Mouse (Mus musculus) right cerebral cortex, postnatal 10 days (tissue): ENCODE results near the gene 6430531B16Rik.

Experiments
- DNase-seq, 2 experiments: peaks; one replicate each; pipeline ENCODE4 v3.0.0; 2021; ENCODE audit warnings: low spot score in 2 of 2

Gene 6430531B16Rik

DNA sequence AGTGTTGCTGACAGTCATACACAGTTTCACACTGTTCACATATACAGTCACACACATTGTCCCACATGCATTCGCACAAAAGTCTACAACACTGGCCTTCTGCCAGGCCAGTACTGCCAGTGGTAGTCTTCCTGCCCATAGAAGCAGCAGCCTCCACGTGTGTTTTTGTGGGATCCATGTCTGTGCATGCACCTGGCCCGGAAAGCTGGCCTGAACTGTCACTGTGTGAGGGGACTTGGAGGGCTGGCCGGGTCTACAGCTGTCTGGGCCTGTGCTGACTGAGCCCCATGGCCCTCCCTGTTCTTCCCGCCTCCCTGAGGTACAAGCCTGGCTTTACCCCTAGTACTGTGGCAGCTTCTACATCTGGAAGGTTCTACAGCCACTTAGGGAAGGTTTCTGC, 7.6 kb downstream of the 6430531B16Rik start:
- no peak for DNase-seq

GRCm38 (mm10) chr7:139970216-139970919, 8.2 kb downstream of the 6430531B16Rik start:
- no peak for DNase-seq

GRCm38 (mm10) chr7:139969348-139970130, 9.0 kb downstream of the 6430531B16Rik start:
- peak; percentile 88 to 90 for DNase-seq

DNA sequence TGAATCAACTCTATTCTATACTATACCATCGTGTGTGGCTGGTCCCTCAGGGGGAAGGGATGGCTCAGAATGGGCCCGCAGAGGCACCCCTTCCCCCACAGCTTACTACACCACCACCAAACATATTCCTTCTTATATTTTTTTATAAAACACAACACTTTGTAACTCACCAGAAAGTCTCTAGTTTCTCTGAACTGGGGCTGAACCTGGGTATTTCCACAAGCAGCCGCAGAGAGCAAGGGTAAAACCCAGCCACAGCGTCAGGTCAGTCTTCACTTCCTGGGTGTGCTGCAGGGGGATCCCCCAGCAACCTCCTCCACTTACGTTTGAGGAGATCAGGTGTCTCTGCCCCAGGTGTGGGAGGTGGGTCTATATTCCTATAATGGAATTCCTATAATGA, 10.1 kb downstream of the 6430531B16Rik start:
- DNase-seq = no peak

DNA sequence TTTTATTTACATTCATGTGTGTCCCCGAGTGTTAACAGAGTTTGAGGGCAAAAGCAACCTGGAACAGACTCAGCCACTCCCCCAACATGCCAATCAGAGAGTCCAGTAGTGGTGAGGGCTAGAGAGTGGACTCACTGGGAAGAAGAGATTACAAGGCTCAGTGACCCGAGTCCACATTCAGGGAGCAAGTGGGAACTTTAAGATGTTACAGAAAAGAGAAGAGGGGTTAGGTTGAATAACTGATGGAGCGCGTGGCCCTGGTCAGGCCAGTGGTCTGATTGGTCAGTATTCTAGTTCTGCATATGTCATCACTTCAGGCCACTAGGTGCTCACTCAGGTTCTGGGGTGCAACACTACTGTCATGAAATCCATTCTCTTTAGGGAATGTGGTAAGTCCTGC, 11.4 kb downstream of the 6430531B16Rik start:
- no peak for DNase-seq

DNA sequence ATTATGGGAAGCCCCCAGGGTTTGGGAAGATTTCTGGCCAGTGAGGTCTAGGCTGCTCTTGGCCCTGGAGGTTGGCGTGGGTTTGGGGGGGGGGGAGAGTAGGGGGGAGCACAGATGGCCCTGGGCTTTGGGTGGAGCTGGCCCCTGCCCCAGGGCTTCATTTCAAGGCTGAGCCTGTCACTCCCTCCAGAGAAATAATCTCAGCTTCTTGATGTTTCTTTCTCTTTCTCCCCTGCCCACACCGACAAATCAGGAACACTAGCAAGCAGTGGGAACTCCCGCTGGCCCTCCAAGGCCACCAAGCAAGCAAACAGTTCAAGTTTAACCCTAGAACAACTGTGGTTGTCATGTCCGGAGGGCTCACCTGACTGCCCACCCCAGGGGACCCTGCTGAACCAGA, 14.7 kb downstream of the 6430531B16Rik start:
- no peak for DNase-seq

- no peak for DNase-seq
Measured at GRCm38 (mm10) chr7:139961141-139961540, 17.4 kb downstream of the 6430531B16Rik start.

DNA sequence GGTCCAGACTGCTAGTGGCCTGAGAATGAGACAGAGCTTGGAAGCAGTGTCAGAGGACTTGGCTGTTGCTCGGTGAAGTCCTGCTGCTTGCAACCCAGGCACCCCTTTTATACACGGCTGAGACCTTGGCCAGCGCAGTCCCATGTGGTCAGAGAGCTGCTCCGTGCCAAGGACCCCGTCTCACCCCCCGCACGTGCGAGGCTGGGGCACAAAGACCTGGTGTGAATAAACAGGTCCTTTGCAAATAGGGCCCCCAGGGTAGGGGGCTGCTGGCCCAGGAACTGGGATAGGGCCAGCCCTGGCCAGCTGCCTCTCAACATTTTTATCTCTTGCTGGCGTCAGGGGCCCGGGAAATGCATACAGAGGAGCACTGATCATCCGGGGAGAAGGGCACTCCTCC, 20.6 kb downstream of the 6430531B16Rik start:
- DNase-seq = peak in 1 of 2 experiments; percentile 32

- no peak for DNase-seq
Measured at GRCm38 (mm10) chr7:139957437-139957836, 21.1 kb downstream of the 6430531B16Rik start.

- no peak for DNase-seq
Measured at GRCm38 (mm10) chr7:139956658-139957057, 21.9 kb downstream of the 6430531B16Rik start.

- DNase-seq = no peak
Measured at GRCm38 (mm10) chr7:139955505-139955904, 23.1 kb downstream of the 6430531B16Rik start.

DNA sequence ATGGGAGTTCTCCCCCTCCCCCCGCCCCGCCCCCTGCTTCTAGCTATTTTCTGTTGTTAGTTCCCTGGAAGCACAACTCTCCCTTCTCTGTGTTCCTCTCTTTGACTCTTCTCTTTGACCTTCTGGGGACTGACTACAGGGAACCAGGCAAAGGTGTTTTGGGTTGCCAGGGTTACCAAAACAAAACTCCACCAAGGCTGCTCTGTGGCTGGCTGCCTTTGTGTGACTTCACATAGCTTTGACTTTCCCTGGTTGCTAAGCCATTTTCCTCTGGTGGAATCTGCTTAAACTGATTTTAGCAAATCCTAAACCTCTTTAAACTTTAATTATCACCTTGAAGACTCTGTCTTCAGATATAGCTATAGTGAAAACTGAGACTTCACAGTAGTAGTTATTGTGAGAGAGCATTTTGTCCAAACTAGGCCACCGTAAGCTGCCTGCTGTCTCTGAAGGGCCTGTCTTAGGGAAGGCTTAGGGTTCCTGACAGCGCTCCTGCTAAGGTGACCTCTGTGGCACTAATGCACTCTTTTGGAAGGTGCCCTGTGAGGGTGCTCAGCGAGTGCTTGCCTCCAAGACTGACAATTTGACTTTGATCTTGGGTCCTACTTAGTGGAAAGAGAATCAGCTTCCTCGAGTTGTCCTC, 26.4 kb downstream of the 6430531B16Rik start:
- DNase-seq = no peak

- DNase-seq = no peak
Measured at GRCm38 (mm10) chr7:139951079-139951478, 27.5 kb downstream of the 6430531B16Rik start.

- no peak for DNase-seq
Measured at GRCm38 (mm10) chr7:139950283-139950971, 28.1 kb downstream of the 6430531B16Rik start.

DNA sequence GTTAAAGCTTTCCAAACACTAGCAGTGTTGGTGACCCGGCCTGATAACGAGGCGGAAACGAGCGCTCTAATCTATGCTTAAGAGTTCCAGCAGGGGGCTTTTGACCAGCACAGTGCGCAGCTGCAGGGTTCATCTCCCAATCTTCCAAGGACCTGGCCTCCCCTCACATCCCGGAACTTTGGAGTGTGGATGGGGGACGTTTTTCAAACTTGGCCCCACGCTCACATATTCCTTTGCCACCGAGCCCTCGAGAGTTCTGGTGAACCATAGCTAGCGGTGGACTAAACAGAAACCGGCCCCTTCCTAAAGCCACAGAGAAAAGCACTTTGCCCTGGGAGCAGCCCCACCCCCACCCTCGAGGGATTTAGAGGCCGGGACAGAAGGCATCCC, 28.7 kb downstream of the 6430531B16Rik start:
- DNase-seq = no peak

GRCm38 (mm10) chr7:139946032-139946431, 32.5 kb downstream of the 6430531B16Rik start:
- no peak for DNase-seq

DNA sequence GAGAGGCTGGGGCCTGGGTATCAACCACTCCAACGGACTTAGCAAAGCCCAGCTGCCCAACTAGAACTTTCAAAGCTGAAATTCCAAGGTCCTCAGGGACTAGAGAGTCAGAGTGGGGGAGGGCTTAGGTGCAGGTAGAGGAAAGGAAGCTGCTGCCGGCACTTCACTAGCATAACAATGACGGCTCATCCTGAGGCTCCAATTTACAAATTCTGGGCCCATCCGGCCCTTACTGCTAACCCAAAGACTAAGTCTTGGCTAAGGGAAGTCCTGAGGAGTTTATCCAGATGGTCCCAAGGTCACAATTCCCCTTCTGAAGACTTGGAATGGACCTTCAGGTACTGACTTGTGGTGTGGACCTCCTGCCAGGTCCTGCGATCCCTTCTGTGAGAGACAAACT, 33.0 kb downstream of the 6430531B16Rik start:
- no peak for DNase-seq

GRCm38 (mm10) chr7:139944291-139945240, 34.0 kb downstream of the 6430531B16Rik start:
- DNase-seq = no peak

DNA sequence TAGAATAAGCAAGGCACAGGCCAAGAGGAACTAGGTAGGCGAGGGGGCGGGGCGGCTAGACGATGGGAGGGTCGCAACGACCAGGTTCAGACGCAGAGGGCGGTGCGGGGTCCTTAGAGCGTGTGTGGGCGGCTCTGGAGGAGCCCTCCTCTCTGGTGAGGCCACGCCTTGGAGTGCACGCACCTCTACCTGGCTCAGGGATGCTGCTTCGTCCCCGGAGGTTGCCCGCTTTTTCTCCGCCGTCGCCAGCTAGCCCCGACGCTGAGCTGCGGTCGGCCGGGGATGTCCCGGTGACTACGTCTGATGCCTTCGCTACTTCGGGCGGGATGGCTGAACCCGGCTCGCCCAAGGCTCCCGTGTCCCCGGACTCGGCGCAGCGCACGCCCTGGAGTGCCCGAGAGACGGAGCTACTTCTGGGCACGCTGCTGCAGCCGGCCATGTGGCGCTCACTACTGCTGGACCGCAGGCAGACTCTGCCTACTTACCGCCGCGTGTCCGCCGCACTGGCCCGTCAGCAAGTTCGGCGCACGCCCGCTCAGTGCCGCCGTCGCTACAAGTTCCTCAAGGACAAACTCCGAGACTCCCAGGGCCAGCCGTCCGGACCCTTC, 34.8 kb downstream of the 6430531B16Rik start, which contains the start of gene Utf1:
Gene Utf1, plus strand, starts transcription at position 116 of the 608 bp plus-strand sequence.
- peak in 1 of 2 experiments; percentile 33 for DNase-seq

DNA sequence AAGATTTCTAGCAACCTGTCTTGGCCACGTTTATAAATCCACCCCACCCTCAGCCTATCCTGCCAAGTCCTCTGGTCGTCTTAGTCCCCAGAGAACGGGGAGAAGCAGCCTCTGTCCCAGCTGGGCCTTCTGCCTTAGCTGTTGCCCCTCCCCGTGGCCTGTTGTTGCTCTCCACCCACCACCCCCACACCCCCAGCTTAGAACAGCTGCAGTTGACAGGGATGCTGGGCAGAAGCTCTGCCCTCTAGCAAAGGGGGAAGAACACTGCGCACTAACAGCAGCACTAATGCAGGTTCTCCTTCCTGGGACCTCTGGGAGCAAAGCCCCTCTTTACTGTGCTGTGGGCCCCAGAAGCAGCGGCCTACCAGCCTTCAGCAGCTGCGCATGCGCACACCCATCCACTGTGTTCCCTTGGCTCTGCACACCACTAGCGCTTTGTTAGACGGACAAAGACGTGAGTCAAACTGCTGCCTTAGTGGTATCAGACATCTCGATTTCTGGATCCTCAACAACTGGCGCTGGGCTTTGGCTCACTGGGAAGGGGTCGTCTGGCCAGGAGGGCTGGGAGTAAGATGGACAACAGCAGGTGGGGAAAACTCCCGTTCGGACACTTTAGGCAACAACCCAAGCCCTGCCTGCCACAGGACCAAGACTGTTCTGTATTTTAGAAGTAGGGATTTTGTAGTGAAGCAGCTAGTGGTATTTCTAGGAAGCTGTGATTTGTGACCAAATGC, 37.9 kb downstream of the 6430531B16Rik start:
- no peak for DNase-seq
